Mouse (Mus musculus) lung, postnatal 14 days (tissue): ENCODE results near the gene Sept12.

Experiments used
- DNase-seq: peaks from one replicate; pipeline ENCODE4 v3.0.0; 2021

Gene Sept12

GRCm38 (mm10) chr16:4971626-4972025, 26.0 kb downstream of the Sept12 start:
- DNase-seq = peak; percentile 61

- peak; percentile 32 for DNase-seq
Measured at GRCm38 (mm10) chr16:4969055-4969843, 28.4 kb downstream of the Sept12 start.

GRCm38 (mm10) chr16:4968426-4968825, 29.2 kb downstream of the Sept12 start:
- no peak for DNase-seq

GRCm38 (mm10) chr16:4965392-4966129, 32.1 kb downstream of the Sept12 start:
- DNase-seq = no peak

GRCm38 (mm10) chr16:4964731-4965391, 32.8 kb downstream of the Sept12 start:
- no peak for DNase-seq

- peak; percentile 95 for DNase-seq
Measured at GRCm38 (mm10) chr16:4963797-4964709, 33.6 kb downstream of the Sept12 start, which contains the start of gene Anks3. Gene Anks3, minus strand, starts transcription at chr16:4964205.

GRCm38 (mm10) chr16:4963346-4963745, 34.3 kb downstream of the Sept12 start:
- no peak for DNase-seq

- no peak for DNase-seq
Measured at GRCm38 (mm10) chr16:4960260-4960659, 37.4 kb downstream of the Sept12 start.

GRCm38 (mm10) chr16:4957446-4957845, 40.2 kb downstream of the Sept12 start:
- no peak for DNase-seq

GRCm38 (mm10) chr16:4956609-4957008, 41.0 kb downstream of the Sept12 start:
- DNase-seq = no peak

GRCm38 (mm10) chr16:4947378-4947777, 50.3 kb downstream of the Sept12 start:
- no peak for DNase-seq

- DNase-seq = no peak
Measured at GRCm38 (mm10) chr16:4946155-4946554, 51.5 kb downstream of the Sept12 start.

- DNase-seq = no peak
Measured at GRCm38 (mm10) chr16:4945415-4945814, 52.2 kb downstream of the Sept12 start.

GRCm38 (mm10) chr16:4943431-4943830, 54.2 kb downstream of the Sept12 start:
- no peak for DNase-seq

- DNase-seq = no peak
Measured at GRCm38 (mm10) chr16:4942868-4943267, 54.8 kb downstream of the Sept12 start.

GRCm38 (mm10) chr16:4941016-4941415, 56.6 kb downstream of the Sept12 start:
- no peak for DNase-seq

GRCm38 (mm10) chr16:4940311-4940850, 57.3 kb downstream of the Sept12 start:
- DNase-seq = no peak

GRCm38 (mm10) chr16:4939412-4939811, 58.2 kb downstream of the Sept12 start:
- peak; percentile 28 for DNase-seq

GRCm38 (mm10) chr16:4938989-4939388, 58.7 kb downstream of the Sept12 start:
- DNase-seq = peak; percentile 97

- no peak for DNase-seq
Measured at GRCm38 (mm10) chr16:4938461-4938860, 59.2 kb downstream of the Sept12 start, which contains the start of gene Nudt16l1. Gene Nudt16l1, plus strand, starts transcription at chr16:4938761.

- DNase-seq = no peak
Measured at GRCm38 (mm10) chr16:4937351-4938190, 60.1 kb downstream of the Sept12 start.
